Mouse (Mus musculus): ENCODE measurements around the gene Fam180a.

Fam180a gene

DNA sequence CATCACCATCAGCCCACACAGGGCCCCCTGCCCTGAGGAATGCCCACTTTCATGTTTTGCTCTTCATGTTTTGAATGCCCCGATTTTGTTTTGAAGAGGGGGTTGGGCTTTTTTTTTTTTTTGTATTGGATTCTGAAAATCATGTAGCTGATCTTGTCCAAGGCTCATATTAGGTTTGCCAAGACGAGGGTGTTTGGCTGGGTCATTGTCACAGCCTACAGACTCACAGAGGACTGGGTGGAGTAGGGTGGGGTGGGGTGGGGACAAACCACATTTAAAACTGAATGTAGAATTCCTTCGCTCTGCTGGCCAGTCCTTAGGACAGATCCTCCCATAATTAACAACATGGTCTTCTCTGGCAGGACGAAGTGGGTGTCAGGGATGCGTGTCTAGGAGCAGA lies 27.5 kb upstream of the Fam180a start:
- TF ChIP-seq POU5F1 (IDR thresholded peaks at IDR 0.05; ENCODE audit: borderline replicate concordance, low read length), result no peak
- no peak for TF ChIP-seq CTCF (conservative IDR thresholded peaks at IDR 0.05; ENCODE audit: low read length)
- TF ChIP-seq NANOG (IDR thresholded peaks at IDR 0.05; ENCODE audit: borderline replicate concordance, low read length), result no peak
- H3K4me1 ChIP-seq (replicated peaks; ENCODE audit: low read depth, low read length), result peaks cover 73% of the 10 kb centered on the region
- H3K4me3 ChIP-seq (replicated peaks; ENCODE audit: low read length), result peak overlapping the region; percentile 43
- peaks cover 5% of the 10 kb centered on the region; the same call in 1 of the 2 replicates for H3K27me3 ChIP-seq (ENCODE audit: insufficient read depth, low read length)
- H3K9me3 ChIP-seq (ENCODE audit: low read length), result peaks cover 4% of the 10 kb centered on the region; the same call in 1 of the 2 replicates
- no peaks in the 10 kb centered on the region for H3K36me3 ChIP-seq (ENCODE audit: insufficient read depth, low read length)

DNA sequence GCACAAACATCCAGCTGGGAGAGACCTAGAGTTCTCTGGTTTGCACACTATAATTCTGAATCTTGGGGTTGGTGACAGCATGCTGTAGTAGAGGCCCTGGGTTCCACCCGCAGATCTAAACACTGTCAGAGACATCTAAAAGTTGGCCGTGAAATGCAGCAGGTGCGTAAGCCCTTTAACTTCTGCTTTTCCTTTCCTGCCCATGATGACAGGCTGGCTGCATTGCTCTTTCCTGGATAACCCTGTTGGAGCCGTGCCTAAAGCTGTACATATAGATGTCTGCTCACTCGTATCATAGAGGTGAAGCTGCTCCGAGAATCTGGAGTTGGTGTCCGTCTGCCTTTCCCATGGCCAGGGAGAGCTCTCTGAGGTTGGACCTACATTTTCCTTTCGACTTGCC lies 26.9 kb upstream of the Fam180a start:
- peak overlapping the region; percentile 20; the same call in 1 of the 2 replicates for H3K4me3 ChIP-seq (replicated peaks; ENCODE audit: low read length)
- no peak for TF ChIP-seq POU5F1 (IDR thresholded peaks at IDR 0.05; ENCODE audit: borderline replicate concordance, low read length)
- no peak for TF ChIP-seq NANOG (IDR thresholded peaks at IDR 0.05; ENCODE audit: borderline replicate concordance, low read length)
- TF ChIP-seq CTCF (conservative IDR thresholded peaks at IDR 0.05; ENCODE audit: low read length), result no peak

DNA sequence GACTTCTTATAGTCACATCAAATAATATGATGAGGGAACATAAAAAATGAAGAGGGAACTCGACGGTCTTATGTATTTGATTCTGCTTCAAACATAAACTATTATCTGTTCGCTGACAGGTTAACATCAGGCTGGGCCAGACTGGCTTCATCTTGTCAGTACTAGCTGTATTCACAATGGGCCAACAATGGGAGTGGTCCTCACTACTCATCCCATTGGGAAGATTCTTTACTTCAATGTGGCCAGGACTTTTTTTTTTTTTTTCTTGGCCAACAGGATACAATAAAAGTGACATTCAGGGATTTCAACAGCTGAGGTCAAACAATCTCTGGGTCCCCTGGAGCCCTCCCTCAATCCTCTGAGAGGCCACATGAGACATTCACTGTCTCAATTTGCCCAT lies 25.9 kb upstream of the Fam180a start:
- H3K4me1 ChIP-seq (replicated peaks; ENCODE audit: low read depth, low read length), result peaks cover 73% of the 10 kb centered on the region
- H3K27me3 ChIP-seq (ENCODE audit: insufficient read depth, low read length), result peaks cover 9% of the 10 kb centered on the region; the same call in 1 of the 2 replicates
- H3K36me3 ChIP-seq (ENCODE audit: insufficient read depth, low read length), result no peaks in the 10 kb centered on the region
- peaks cover 4% of the 10 kb centered on the region; the same call in 1 of the 2 replicates for H3K9me3 ChIP-seq (ENCODE audit: low read length)
- H3K4me3 ChIP-seq (replicated peaks; ENCODE audit: low read length), result no peak overlapping the region
- TF ChIP-seq POU5F1 (IDR thresholded peaks at IDR 0.05; ENCODE audit: borderline replicate concordance, low read length) (no peak), NANOG (IDR thresholded peaks at IDR 0.05; ENCODE audit: borderline replicate concordance, low read length) (no peak)

More for the DNA sequence above, 26.9 kb upstream of the Fam180a start:
- peaks cover 73% of the 10 kb centered on the region for H3K4me1 ChIP-seq (replicated peaks; ENCODE audit: low read depth, low read length)
- H3K36me3 ChIP-seq (ENCODE audit: insufficient read depth, low read length), result no peaks in the 10 kb centered on the region
- peaks cover 4% of the 10 kb centered on the region; the same call in 1 of the 2 replicates for H3K9me3 ChIP-seq (ENCODE audit: low read length)
- peaks cover 7% of the 10 kb centered on the region; the same call in 1 of the 2 replicates for H3K27me3 ChIP-seq (ENCODE audit: insufficient read depth, low read length)

DNA sequence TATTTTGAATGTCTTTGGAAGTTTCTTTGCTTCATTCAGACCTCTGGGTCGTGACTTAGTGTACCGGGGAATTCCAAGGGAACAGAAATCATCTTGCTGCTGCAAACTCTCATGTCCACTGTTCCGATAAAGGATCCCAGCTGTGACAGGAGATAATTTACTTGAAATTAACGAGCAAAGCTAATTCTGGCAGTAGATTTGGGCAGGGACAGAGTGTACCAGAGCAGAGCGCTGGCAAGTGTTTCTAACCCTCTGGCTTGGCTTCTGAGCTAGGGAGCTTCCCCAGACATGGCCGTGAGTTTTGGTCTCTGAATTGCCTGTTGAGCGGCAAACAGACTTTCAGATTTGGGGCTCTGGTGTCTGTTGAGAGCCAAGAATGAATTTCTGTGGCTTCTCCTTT lies 23.8 kb upstream of the Fam180a start:
- no peak overlapping the region for H3K4me3 ChIP-seq (replicated peaks; ENCODE audit: low read length)
- H3K27me3 ChIP-seq (ENCODE audit: insufficient read depth, low read length), result peaks cover 4% of the 10 kb centered on the region; the same call in 1 of the 2 replicates
- TF ChIP-seq NANOG (IDR thresholded peaks at IDR 0.05; ENCODE audit: borderline replicate concordance, low read length) (no peak), CTCF (conservative IDR thresholded peaks at IDR 0.05; ENCODE audit: low read length) (no peak), POU5F1 (IDR thresholded peaks at IDR 0.05; ENCODE audit: borderline replicate concordance, low read length) (no peak)
- peaks cover 56% of the 10 kb centered on the region for H3K4me1 ChIP-seq (replicated peaks; ENCODE audit: low read depth, low read length)
- no peaks in the 10 kb centered on the region for H3K36me3 ChIP-seq (ENCODE audit: insufficient read depth, low read length)
- no peaks in the 10 kb centered on the region for H3K9me3 ChIP-seq (ENCODE audit: low read length)

DNA sequence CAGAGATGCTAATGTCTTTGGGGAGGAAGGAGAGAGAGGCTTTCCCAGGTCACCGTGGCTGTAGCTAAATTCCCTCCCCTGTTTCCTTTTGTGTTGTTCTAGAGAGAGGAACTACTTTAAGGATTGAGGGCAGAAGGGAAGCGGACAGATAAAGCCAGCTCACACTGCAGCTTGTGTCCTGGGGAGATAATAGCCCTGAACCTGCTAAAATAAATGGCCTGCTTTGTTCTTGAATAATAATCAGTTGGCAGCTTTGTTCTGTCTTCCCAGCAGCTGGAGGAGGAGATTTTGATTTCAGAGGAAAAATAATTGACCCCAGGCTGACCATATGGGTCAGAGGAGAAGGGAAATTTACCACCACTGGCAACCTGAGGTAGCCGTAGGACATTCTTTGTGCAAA lies 12.7 kb upstream of the Fam180a start:
- Histone ChIP-seq H3K4me3 (replicated peaks; ENCODE audit: low read length) (no peak overlapping the region), H3K9me3 (ENCODE audit: low read length) (no peaks in the 10 kb centered on the region), H3K4me1 (replicated peaks; ENCODE audit: low read depth, low read length) (peaks cover 19% of the 10 kb centered on the region), H3K36me3 (ENCODE audit: insufficient read depth, low read length) (no peaks in the 10 kb centered on the region), H3K27me3 (ENCODE audit: insufficient read depth, low read length) (peaks cover 5% of the 10 kb centered on the region; the same call in 1 of the 2 replicates)
- TF ChIP-seq POU5F1 (IDR thresholded peaks at IDR 0.05; ENCODE audit: borderline replicate concordance, low read length) (no peak), NANOG (IDR thresholded peaks at IDR 0.05; ENCODE audit: borderline replicate concordance, low read length) (no peak; the same call in 1 of the 2 replicates), CTCF (conservative IDR thresholded peaks at IDR 0.05; ENCODE audit: low read length) (no peak)

DNA sequence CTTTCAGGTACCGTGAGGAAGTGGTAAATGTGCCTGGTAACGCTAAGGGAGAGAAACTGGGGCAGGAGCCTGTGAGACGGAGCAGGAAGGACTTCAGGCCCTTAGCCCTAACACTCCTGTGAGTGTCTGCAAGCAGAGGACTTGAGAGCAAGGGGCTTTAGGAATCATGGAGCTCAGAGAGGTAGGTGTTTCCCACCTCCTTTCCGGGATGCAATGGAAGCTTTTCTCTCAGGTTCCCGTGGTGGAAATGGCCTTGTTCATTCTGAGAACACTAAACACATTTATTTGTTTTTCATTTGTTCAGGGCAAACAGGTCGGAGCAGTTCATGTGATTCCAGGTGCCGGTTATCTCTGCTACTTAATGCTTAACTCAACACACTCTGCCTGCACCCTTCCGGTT lies 11.9 kb upstream of the Fam180a start:
- H3K9me3 ChIP-seq (ENCODE audit: low read length), result no peaks in the 10 kb centered on the region
- no peaks in the 10 kb centered on the region for H3K36me3 ChIP-seq (ENCODE audit: insufficient read depth, low read length)
- no peak overlapping the region for H3K4me3 ChIP-seq (replicated peaks; ENCODE audit: low read length)
- H3K4me1 ChIP-seq (replicated peaks; ENCODE audit: low read depth, low read length), result peaks cover 20% of the 10 kb centered on the region
- TF ChIP-seq POU5F1 (IDR thresholded peaks at IDR 0.05; ENCODE audit: borderline replicate concordance, low read length) (no peak), NANOG (IDR thresholded peaks at IDR 0.05; ENCODE audit: borderline replicate concordance, low read length) (no peak)
- H3K27me3 ChIP-seq (ENCODE audit: insufficient read depth, low read length), result peaks cover 5% of the 10 kb centered on the region; the same call in 1 of the 2 replicates

DNA sequence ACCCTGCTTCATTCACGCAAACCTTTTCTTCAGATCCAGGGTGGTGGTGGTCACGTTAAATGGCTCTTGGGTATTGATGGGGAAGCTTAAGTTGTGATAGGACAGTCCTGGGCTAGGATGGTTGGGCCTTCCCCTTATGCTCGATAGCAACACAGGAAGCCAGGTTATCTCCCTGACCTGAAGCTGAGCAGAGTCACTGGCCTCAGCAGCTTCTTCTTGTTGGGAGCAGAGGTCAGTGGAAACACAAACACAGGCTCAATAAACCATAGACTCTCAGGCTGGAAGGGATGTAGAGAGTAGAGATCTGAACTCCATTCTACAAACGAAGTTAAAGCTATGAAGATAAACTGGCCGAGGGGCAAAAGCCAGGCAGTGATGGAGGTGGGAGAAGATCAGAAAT lies 9.5 kb upstream of the Fam180a start:
- TF ChIP-seq POU5F1 (IDR thresholded peaks at IDR 0.05; ENCODE audit: borderline replicate concordance, low read length) (no peak), NANOG (IDR thresholded peaks at IDR 0.05; ENCODE audit: borderline replicate concordance, low read length) (no peak), CTCF (conservative IDR thresholded peaks at IDR 0.05; ENCODE audit: low read length) (no peak)
- peaks cover 43% of the 10 kb centered on the region for H3K4me1 ChIP-seq (replicated peaks; ENCODE audit: low read depth, low read length)
- H3K36me3 ChIP-seq (ENCODE audit: insufficient read depth, low read length), result no peaks in the 10 kb centered on the region
- H3K4me3 ChIP-seq (replicated peaks; ENCODE audit: low read length), result no peak overlapping the region
- peaks cover 5% of the 10 kb centered on the region; the same call in 1 of the 2 replicates for H3K27me3 ChIP-seq (ENCODE audit: insufficient read depth, low read length)
- no peaks in the 10 kb centered on the region for H3K9me3 ChIP-seq (ENCODE audit: low read length)

DNA sequence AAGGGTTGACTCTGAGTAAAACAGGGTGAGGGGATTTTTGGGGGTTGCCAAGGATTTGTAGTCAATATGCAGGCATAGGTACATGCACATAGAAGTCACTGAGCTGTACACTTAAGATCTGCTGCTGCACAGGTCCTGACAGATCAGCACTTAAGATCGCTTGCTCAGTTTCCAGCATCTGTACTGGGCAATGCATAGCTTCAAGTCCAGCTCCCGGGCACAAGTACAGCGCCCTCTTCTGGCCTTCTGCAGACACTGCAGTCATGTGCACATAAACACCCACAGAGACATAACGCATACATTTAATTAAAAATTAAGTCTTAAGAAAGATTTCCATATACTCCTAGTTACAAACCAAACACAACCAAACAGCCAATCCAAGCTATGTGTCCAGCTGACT lies 8.3 kb upstream of the Fam180a start:
- Histone ChIP-seq H3K9me3 (ENCODE audit: low read length) (no peaks in the 10 kb centered on the region), H3K27me3 (ENCODE audit: insufficient read depth, low read length) (peaks cover 5% of the 10 kb centered on the region; the same call in 1 of the 2 replicates), H3K4me3 (replicated peaks; ENCODE audit: low read length) (no peak overlapping the region), H3K4me1 (replicated peaks; ENCODE audit: low read depth, low read length) (peaks cover 52% of the 10 kb centered on the region), H3K36me3 (ENCODE audit: insufficient read depth, low read length) (no peaks in the 10 kb centered on the region)
- TF ChIP-seq CTCF (conservative IDR thresholded peaks at IDR 0.05; ENCODE audit: low read length) (peak; percentile 70), POU5F1 (IDR thresholded peaks at IDR 0.05; ENCODE audit: borderline replicate concordance, low read length) (no peak), NANOG (IDR thresholded peaks at IDR 0.05; ENCODE audit: borderline replicate concordance, low read length) (no peak)

DNA sequence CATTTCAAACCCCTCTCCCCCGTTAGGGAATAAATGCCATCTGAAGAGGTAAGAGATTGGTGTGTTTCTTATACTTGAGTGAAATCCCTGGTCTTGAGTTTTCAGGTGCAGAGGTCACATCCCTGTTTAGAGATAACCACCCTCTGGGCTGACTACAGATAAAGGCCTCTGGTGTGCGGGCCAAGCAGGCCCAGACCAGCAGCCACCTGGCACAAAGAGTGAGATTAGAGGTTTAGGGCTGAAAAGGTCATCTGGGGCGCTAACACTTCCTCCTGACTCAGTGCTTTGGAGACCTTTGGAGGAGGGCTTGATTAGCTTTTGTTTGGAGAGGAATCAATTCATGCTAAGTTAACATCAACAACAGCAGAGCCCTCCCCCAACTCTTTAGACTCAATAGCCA lies 7.7 kb upstream of the Fam180a start:
- TF ChIP-seq NANOG (IDR thresholded peaks at IDR 0.05; ENCODE audit: borderline replicate concordance, low read length), result no peak
- no peak for TF ChIP-seq POU5F1 (IDR thresholded peaks at IDR 0.05; ENCODE audit: borderline replicate concordance, low read length)
- TF ChIP-seq CTCF (conservative IDR thresholded peaks at IDR 0.05; ENCODE audit: low read length), result no peak
- no peak overlapping the region for H3K4me3 ChIP-seq (replicated peaks; ENCODE audit: low read length)
- no peaks in the 10 kb centered on the region for H3K36me3 ChIP-seq (ENCODE audit: insufficient read depth, low read length)

More for the DNA sequence above, 7.7 kb upstream of the Fam180a start:
- peaks cover 5% of the 10 kb centered on the region; the same call in 1 of the 2 replicates for H3K27me3 ChIP-seq (ENCODE audit: insufficient read depth, low read length)
- H3K4me1 ChIP-seq (replicated peaks; ENCODE audit: low read depth, low read length), result peaks cover 46% of the 10 kb centered on the region
- no peaks in the 10 kb centered on the region for H3K9me3 ChIP-seq (ENCODE audit: low read length)
